8 mouse cellular contexts compared by ENCODE assay signal in genomic region chr8:12948574-12948961, GRCm38 (mm10).
A peak's percentile ranks its signal among the peaks of the same experiment; 100 is the strongest.
DNase-seq lines count a peak whose midpoint lies in the region; ATAC-seq lines count a peak whose summit lies in the region.

No protein-coding gene starts in this region.

- H3K4me1 ChIP-seq in heart, embryonic 12.5 days (replicated peaks) = peaks cover 18% of the 10 kb centered on the region
- H3K4me1 ChIP-seq in forebrain, embryonic 13.5 days = peaks cover 55% of the 10 kb centered on the region
- peaks cover 63% of the 10 kb centered on the region for H3K4me1 ChIP-seq in midbrain, embryonic 10.5 days

- H3K4me2 ChIP-seq in heart, embryonic 12.5 days = peak overlapping the region; percentile 73
- peak overlapping the region; percentile 78 for H3K4me2 ChIP-seq in forebrain, embryonic 13.5 days

- ATAC-seq in heart, embryonic 12.5 days (ENCODE audit: insufficient number of reproducible peaks, low FRiP score) = no peak
- ATAC-seq in forebrain, embryonic 13.5 days = 0 out of 2 replicates have a peak, but pooled peaks have one; percentile 29
- ATAC-seq in megakaryocyte-erythroid progenitor cell, adult 5-6 weeks (replicated peaks; ENCODE audit: low FRiP score, low TSS enrichment, poor library complexity, severe bottlenecking) = no peak

- peak overlapping the region; percentile 64 for H3K9ac ChIP-seq in heart, embryonic 12.5 days
- peak overlapping the region; percentile 86 for H3K9ac ChIP-seq in forebrain, embryonic 13.5 days

- DNase-seq in heart, postnatal 36 days = no peak
- peak; percentile 61 for DNase-seq in brain, adult 2 months (ENCODE audit: low read depth, low spot score)
- DNase-seq in midbrain, embryonic 10.5 days (ENCODE audit: low spot score) = peak; percentile 24
- DNase-seq in lung, postnatal 25 days (ENCODE audit: low spot score) = no peak
- no peak for DNase-seq in urinary bladder, adult 18-20 months (ENCODE audit: low spot score in 2 of 2)

- WGBS in heart, embryonic 12.5 days = 33% methylated on average over 3 of the region's 3 CpGs
- WGBS in forebrain, embryonic 13.5 days = 18% methylated on average over 3 of the region's 3 CpGs
- WGBS in midbrain, embryonic 10.5 days = 30% methylated on average over 3 of the region's 3 CpGs

- H3K27me3 ChIP-seq in heart, embryonic 12.5 days (replicated peaks) = peaks cover 14% of the 10 kb centered on the region
- H3K27me3 ChIP-seq in forebrain, embryonic 13.5 days = no peaks in the 10 kb centered on the region
- H3K27me3 ChIP-seq in midbrain, embryonic 10.5 days (ENCODE audit: low read depth, poor library complexity, severe bottlenecking) = peaks cover 9% of the 10 kb centered on the region; the same call in 1 of the 2 replicates

- no peaks in the 10 kb centered on the region for H3K36me3 ChIP-seq in heart, embryonic 12.5 days
- H3K36me3 ChIP-seq in forebrain, embryonic 13.5 days (ENCODE audit: poor library complexity, severe bottlenecking) = peaks cover 5% of the 10 kb centered on the region; the same call in 1 of the 2 replicates
- 0 out of 2 replicates have a peak, but pooled peaks cover 3% of the 10 kb centered on the region for H3K36me3 ChIP-seq in midbrain, embryonic 10.5 days

- peak overlapping the region; percentile 50 for H3K4me3 ChIP-seq in heart, embryonic 12.5 days
- H3K4me3 ChIP-seq in forebrain, embryonic 13.5 days = peak overlapping the region; percentile 57
- H3K4me3 ChIP-seq in midbrain, embryonic 10.5 days = peak overlapping the region; percentile 56

- H3K27ac ChIP-seq in heart, embryonic 12.5 days (ENCODE audit: poor library complexity, severe bottlenecking) = no peak overlapping the region
- peak overlapping the region; percentile 97 for H3K27ac ChIP-seq in forebrain, embryonic 13.5 days
- H3K27ac ChIP-seq in midbrain, embryonic 10.5 days (replicated peaks) = peak overlapping the region; percentile 87

- H3K9me3 ChIP-seq in heart, embryonic 12.5 days (replicated peaks) = no peaks in the 10 kb centered on the region
- H3K9me3 ChIP-seq in forebrain, embryonic 13.5 days (replicated peaks) = no peaks in the 10 kb centered on the region
- H3K9me3 ChIP-seq in midbrain, embryonic 10.5 days (replicated peaks) = no peaks in the 10 kb centered on the region

- intact Hi-C loops in heart, postnatal 36 days (cut with DNase I) = no loop called here

Comparison
In these comparisons a context has a peak if more than half of its experiments do, and no peak if none do; other contexts are left out.
1. DNase-seq: peak in brain, adult 2 months (single experiment) and midbrain, embryonic 10.5 days (single experiment); none in heart, postnatal 36 days (0 of 2), lung, postnatal 25 days (single experiment) and urinary bladder, adult 18-20 months (0 of 2).
2. Peak in every context shown above with its lines, with median percentiles within 50 percentile points of each other: H3K4me3 ChIP-seq.